Mouse (Mus musculus) MEL (cell line): ENCODE results near the gene Lcorl.
"Not testable (repeated sequence)": the region's sequence is repeated elsewhere in the genome, so short reads cannot be mapped to it uniquely, and the experiment has no call there.

Experiments
- CTCF ChIP-seq, 3 experiments: IDR thresholded peaks in 2 of 3; conservative IDR thresholded peaks in 1 of 3; 2 replicates each; pipeline ENCODE4 v1.5.1; 2011 to 2012; ENCODE audit warnings: low read length in 3 of 3, low read depth in 2 of 3, mild to moderate bottlenecking in 2 of 3, improper control_type of control experiment in 1 of 3, inconsistent platforms in 1 of 3, mixed read lengths in 1 of 3, moderate library complexity in 1 of 3; ENCODE audit not compliant: control insufficient read depth in 1 of 3, insufficient read depth in 1 of 3, poor library complexity in 1 of 3, severe bottlenecking in 1 of 3
- EP300 ChIP-seq, 2 experiments: IDR thresholded peaks; 2 replicates each; pipeline ENCODE4 v1.6.1; 2011; ENCODE audit warnings: improper control_type of control experiment in 2 of 2, low read length in 2 of 2, low read depth in 1 of 2, mild to moderate bottlenecking in 1 of 2
- MAX ChIP-seq: IDR thresholded peaks from 2 replicates; pipeline ENCODE4 v1.6.1; 2011; ENCODE audit warnings: low read length, improper control_type of control experiment
- MEF2A ChIP-seq: IDR thresholded peaks from 2 replicates; pipeline ENCODE4 v1.6.1; 2014; ENCODE audit warnings: low read depth, mild to moderate bottlenecking, inconsistent platforms, low read length, improper control_type of control experiment; ENCODE audit not compliant: poor library complexity, insufficient replicate concordance, severe bottlenecking; ENCODE audit errors: extremely low read depth
- POLR2A ChIP-seq, 2 experiments: IDR thresholded peaks; 2 replicates each; pipeline ENCODE4 v1.6.1; 2011 to 2012; ENCODE audit warnings: low read length in 2 of 2, mild to moderate bottlenecking in 2 of 2, control low read depth in 1 of 2, improper control_type of control experiment in 1 of 2, low read depth in 1 of 2, moderate library complexity in 1 of 2; ENCODE audit not compliant: control insufficient read depth in 1 of 2, insufficient read depth in 1 of 2, poor library complexity in 1 of 2
- POLR2AphosphoS2 ChIP-seq: IDR thresholded peaks from 2 replicates; pipeline ENCODE4 v1.6.1; 2011; ENCODE audit warnings: low read length, improper control_type of control experiment
- RCOR1 ChIP-seq: IDR thresholded peaks from 2 replicates; pipeline ENCODE4 v1.6.1; 2012; ENCODE audit warnings: low read depth, mild to moderate bottlenecking, inconsistent platforms, low read length, improper control_type of control experiment
- SIN3A ChIP-seq: IDR thresholded peaks from 2 replicates; pipeline ENCODE4 v1.6.1; 2012; ENCODE audit warnings: low read length, improper control_type of control experiment, inconsistent platforms
- USF2 ChIP-seq, 2 experiments: IDR thresholded peaks; 2 replicates each; pipeline ENCODE4 v1.6.1; 2011 to 2012; ENCODE audit warnings: improper control_type of control experiment in 2 of 2, low read length in 2 of 2, borderline replicate concordance in 1 of 2, inconsistent platforms in 1 of 2, low read depth in 1 of 2, mild to moderate bottlenecking in 1 of 2; ENCODE audit not compliant: insufficient read depth in 1 of 2
- ZNF384 ChIP-seq: IDR thresholded peaks from 2 replicates; pipeline ENCODE4 v1.6.1; 2012; ENCODE audit warnings: low read depth, mild to moderate bottlenecking, inconsistent platforms, low read length, improper control_type of control experiment

DNA sequence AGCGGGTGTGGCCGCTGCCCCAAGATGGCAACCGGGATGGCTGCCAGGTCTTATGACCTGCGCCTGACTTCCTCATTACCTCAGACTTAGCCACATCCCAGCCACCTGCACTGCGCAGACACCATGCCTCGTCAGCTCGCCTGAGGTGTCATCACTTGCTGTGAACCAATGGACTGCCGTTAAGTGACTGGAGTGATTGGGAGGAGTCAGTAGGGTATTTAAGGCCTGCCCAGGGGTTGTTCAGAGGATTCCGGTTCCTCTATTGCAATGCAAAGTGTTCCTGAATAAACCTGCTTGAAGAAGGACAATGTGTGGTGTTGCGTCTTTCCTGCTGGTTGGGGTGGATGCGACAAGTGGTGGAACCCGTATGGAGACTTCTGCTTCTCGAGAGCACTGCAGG, 199.0 kb downstream of the Lcorl start:
- not testable (repeated sequence) for TF ChIP-seq MEF2A; CTCF (IDR thresholded peaks at IDR 0.05 in 2 of 3, conservative IDR thresholded peaks at IDR 0.05 in 1 of 3; ENCODE audit: control insufficient read depth in 1 of 3, insufficient read depth in 1 of 3, low read depth in 2 of 3, low read length in 3 of 3, poor library complexity in 1 of 3, severe bottlenecking in 1 of 3); POLR2A (IDR thresholded peaks at IDR 0.05; ENCODE audit: control insufficient read depth in 1 of 2, insufficient read depth in 1 of 2, low read depth in 1 of 2, low read length in 2 of 2, poor library complexity in 1 of 2); POLR2AphosphoS2; EP300 (IDR thresholded peaks at IDR 0.05; ENCODE audit: low read depth in 1 of 2, low read length in 2 of 2); SIN3A; ZNF384; RCOR1; USF2 (IDR thresholded peaks at IDR 0.05; ENCODE audit: borderline replicate concordance in 1 of 2, insufficient read depth in 1 of 2, low read depth in 1 of 2, low read length in 2 of 2); MAX
